Mouse (Mus musculus): Measurements from ENCODE around the gene Rock2. TPM values are rescaled to one million over a fixed set of nuclear protein-coding genes. Genes with fewer than 3 reads are reported as not detected.

Rock2 gene
- total and polyA plus RNA-seq, 2 experiments, result 1.7 to 14.5 TPM

- Histone ChIP-seq H3K27ac (replicated peaks; ENCODE audit: insufficient read depth, low read depth, low read length) (no peak overlapping the region), H3K9ac (ENCODE audit: low read depth, low read length) (no peak overlapping the region), H3K79me2 (ENCODE audit: control insufficient read depth, insufficient read depth, low read length) (no peaks in the 10 kb centered on the region), H3K27me3 (ENCODE audit: control insufficient read depth, insufficient read depth, low read length) (no peaks in the 10 kb centered on the region), H3K4me3 (ENCODE audit: insufficient read depth, low read depth, low read length) (no peak overlapping the region), H3K4me1 (ENCODE audit: control insufficient read depth, insufficient read depth, low read length) (no peaks in the 10 kb centered on the region), H3K36me3 (ENCODE audit: control insufficient read depth, insufficient read depth, low read length) (no peaks in the 10 kb centered on the region)
- WGBS, result 79% methylated on average over 5 of the region's 5 CpGs
- no peak for DNase-seq (ENCODE audit: extremely low read depth, low read depth, low spot score)
- no peak for TF ChIP-seq CTCF (IDR thresholded peaks at IDR 0.05; ENCODE audit: low read depth, low read length)
- no peak for TF ChIP-seq POLR2A (IDR thresholded peaks at IDR 0.05; ENCODE audit: extremely low read depth, insufficient read depth, low read length)
Observed at GRCm38 (mm10) chr12:17034671-17035070, 140.0 kb downstream of the Rock2 start.

DNA sequence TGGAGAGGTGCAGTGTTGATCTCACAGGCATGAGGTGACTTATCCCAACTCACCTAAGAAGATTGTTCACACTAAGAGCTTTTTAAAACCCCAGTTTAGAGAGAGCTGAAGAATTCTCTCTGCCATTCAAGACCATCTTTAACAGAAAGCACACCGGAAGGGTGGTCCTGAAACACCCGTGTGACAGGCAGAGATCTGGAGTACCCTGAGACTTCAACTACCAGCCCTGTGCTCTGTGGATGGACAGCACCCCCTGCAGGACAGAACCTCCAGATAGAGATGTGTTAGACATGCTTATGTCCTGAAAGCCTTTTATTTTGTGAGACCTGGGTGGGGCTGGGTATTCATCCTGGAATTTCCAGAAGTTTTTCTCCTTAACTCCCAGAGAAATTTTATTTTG, 140.4 kb downstream of the Rock2 start:
- Histone ChIP-seq H3K4me3 (ENCODE audit: insufficient read depth, low read depth, low read length) (no peak overlapping the region), H3K79me2 (ENCODE audit: control insufficient read depth, insufficient read depth, low read length) (no peaks in the 10 kb centered on the region), H3K36me3 (ENCODE audit: control insufficient read depth, insufficient read depth, low read length) (no peaks in the 10 kb centered on the region), H3K27ac (replicated peaks; ENCODE audit: insufficient read depth, low read depth, low read length) (no peak overlapping the region), H3K4me1 (ENCODE audit: control insufficient read depth, insufficient read depth, low read length) (no peaks in the 10 kb centered on the region), H3K27me3 (ENCODE audit: control insufficient read depth, insufficient read depth, low read length) (no peaks in the 10 kb centered on the region), H3K9ac (ENCODE audit: low read depth, low read length) (no peak overlapping the region)
- DNase-seq (ENCODE audit: extremely low read depth, low read depth, low spot score), result no peak
- TF ChIP-seq POLR2A (IDR thresholded peaks at IDR 0.05; ENCODE audit: extremely low read depth, insufficient read depth, low read length) (no peak), CTCF (IDR thresholded peaks at IDR 0.05; ENCODE audit: low read depth, low read length) (peak; percentile 32; the same call in 1 of the 2 replicates)
- WGBS, result 47% methylated on average over 2 of the region's 2 CpGs

DNA sequence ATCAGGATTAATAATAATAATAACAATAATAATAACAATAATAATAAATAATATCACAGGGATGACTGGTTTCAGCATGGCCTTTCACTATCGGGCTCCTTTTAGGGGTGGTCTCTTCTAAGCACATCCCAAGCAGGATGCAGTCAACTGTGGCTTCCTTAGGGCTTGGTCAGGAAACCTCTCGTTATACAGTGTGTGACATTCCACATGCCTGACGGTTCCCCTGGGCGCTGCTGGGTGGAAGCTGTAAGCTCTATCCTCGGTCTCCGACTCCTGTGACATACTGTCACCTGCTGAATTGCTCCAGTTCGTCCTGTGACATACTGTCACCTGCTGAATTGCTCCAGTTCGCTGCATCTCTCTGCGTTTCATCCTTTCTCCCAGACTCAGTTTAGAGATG, 141.8 kb downstream of the Rock2 start:
- no peak for DNase-seq (ENCODE audit: extremely low read depth, low read depth, low spot score)
- H3K4me1 ChIP-seq (ENCODE audit: control insufficient read depth, insufficient read depth, low read length), result no peaks in the 10 kb centered on the region
- H3K27me3 ChIP-seq (ENCODE audit: control insufficient read depth, insufficient read depth, low read length), result no peaks in the 10 kb centered on the region
- no peak overlapping the region for H3K4me3 ChIP-seq (ENCODE audit: insufficient read depth, low read depth, low read length)
- H3K79me2 ChIP-seq (ENCODE audit: control insufficient read depth, insufficient read depth, low read length), result no peaks in the 10 kb centered on the region
- WGBS, result 71% methylated on average over 9 of the region's 9 CpGs
- H3K9ac ChIP-seq (ENCODE audit: low read depth, low read length), result no peak overlapping the region
- H3K27ac ChIP-seq (replicated peaks; ENCODE audit: insufficient read depth, low read depth, low read length), result no peak overlapping the region
- no peaks in the 10 kb centered on the region for H3K36me3 ChIP-seq (ENCODE audit: control insufficient read depth, insufficient read depth, low read length)
- TF ChIP-seq CTCF (IDR thresholded peaks at IDR 0.05; ENCODE audit: low read depth, low read length), result no peak
- TF ChIP-seq POLR2A (IDR thresholded peaks at IDR 0.05; ENCODE audit: extremely low read depth, insufficient read depth, low read length), result no peak

DNA sequence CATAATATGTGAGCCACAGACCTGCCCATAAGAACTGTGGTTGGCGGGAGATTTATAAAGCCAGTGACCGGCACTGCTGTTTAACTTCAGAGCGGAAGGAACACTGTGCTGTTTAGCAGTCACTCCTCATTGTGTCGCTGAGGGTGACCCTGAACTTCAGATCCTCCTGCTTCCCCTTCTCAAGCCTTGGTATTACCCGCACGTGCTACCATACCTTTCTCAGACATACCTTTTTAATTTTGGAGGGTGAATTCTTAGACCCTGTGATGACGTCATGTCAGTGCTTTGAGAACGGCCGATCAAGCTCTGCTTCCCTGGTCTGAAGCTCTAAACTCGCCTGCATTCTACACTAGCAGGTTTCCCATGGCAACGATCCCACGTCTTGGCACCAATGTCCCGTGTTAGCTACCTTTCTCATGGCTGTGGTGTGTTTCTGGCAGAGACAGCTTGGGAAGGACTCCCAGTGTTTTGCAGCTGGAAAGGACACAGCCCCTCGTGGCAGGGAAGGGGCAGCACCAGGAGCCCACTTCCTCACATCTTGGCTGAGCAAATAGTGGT, 142.4 kb downstream of the Rock2 start:
- Histone ChIP-seq H3K9ac (ENCODE audit: low read depth, low read length) (no peak overlapping the region), H3K79me2 (ENCODE audit: control insufficient read depth, insufficient read depth, low read length) (no peaks in the 10 kb centered on the region), H3K27ac (replicated peaks; ENCODE audit: insufficient read depth, low read depth, low read length) (no peak overlapping the region), H3K36me3 (ENCODE audit: control insufficient read depth, insufficient read depth, low read length) (no peaks in the 10 kb centered on the region), H3K4me3 (ENCODE audit: insufficient read depth, low read depth, low read length) (no peak overlapping the region), H3K4me1 (ENCODE audit: control insufficient read depth, insufficient read depth, low read length) (no peaks in the 10 kb centered on the region), H3K27me3 (ENCODE audit: control insufficient read depth, insufficient read depth, low read length) (no peaks in the 10 kb centered on the region)
- no peak for TF ChIP-seq CTCF (IDR thresholded peaks at IDR 0.05; ENCODE audit: low read depth, low read length)
- no peak for TF ChIP-seq POLR2A (IDR thresholded peaks at IDR 0.05; ENCODE audit: extremely low read depth, insufficient read depth, low read length)
- DNase-seq (ENCODE audit: extremely low read depth, low read depth, low spot score), result no peak
- 67% methylated on average over 14 of the region's 14 CpGs for WGBS

Other genes starting within 250 kb of the Rock2 start
- gene Ntsr2, start 241.5 kb upstream of the Rock2 start, total RNA-seq (2014; rRNA removed), result not detected in 2 replicates
- not detected in 2 replicates for gene Ntsr2, start 241.5 kb upstream of the Rock2 start, polyA plus RNA-seq (2012; rRNA removed)
- 0.09 TPM in 1 of 2 replicates, not detected in the other for gene Greb1, start 94.0 kb upstream of the Rock2 start, total RNA-seq (2014; rRNA removed)
- 0.02 and 0.09 TPM in 2 replicates for gene Greb1, start 94.0 kb upstream of the Rock2 start, polyA plus RNA-seq (2012; rRNA removed)
- 8.8 and 11.5 TPM in 2 replicates for gene E2f6, start 83.9 kb upstream of the Rock2 start, total RNA-seq (2014; rRNA removed)
- 10.8 and 10.9 TPM in 2 replicates for gene E2f6, start 83.9 kb upstream of the Rock2 start, polyA plus RNA-seq (2012; rRNA removed)
- gene Pqlc3, start 105.5 kb downstream of the Rock2 start, total RNA-seq (2014; rRNA removed), result 0.92 and 1.8 TPM in 2 replicates
- 0.34 and 0.41 TPM in 2 replicates for gene Pqlc3, start 105.5 kb downstream of the Rock2 start, polyA plus RNA-seq (2012; rRNA removed)
- gene 2410004P03Rik, start 116.8 kb downstream of the Rock2 start, total RNA-seq (2014; rRNA removed), result not detected in 2 replicates
- gene 2410004P03Rik, start 116.8 kb downstream of the Rock2 start, polyA plus RNA-seq (2012; rRNA removed), result not detected in 2 replicates

Measured in liver, adult 2 months (tissue).